Mouse (Mus musculus): ENCODE measurements around the gene Nccrp1.

DNA sequence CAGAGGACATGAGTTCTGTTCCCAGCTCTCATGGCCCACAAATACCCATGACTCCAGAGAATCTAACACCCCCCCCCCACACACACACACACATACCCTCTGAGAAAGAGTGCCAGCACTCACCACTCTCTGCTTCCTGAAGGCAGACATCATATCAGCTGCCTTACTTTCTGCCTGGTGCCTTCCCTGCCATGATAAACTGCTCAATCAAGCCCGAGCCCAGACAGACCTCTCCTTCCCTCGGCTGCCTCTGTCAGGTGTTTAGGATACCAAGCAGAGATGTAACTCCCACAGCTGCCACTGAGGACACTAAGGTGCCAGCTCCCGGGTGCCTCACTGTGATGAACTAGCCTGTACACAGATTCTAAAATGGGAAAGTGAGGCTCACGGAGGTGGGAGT is 37.4 kb upstream of the Nccrp1 start:
- no peak for TF ChIP-seq GATA1 (IDR thresholded peaks at IDR 0.05; ENCODE audit: borderline replicate concordance, low read length)
- no peak for TF ChIP-seq FLI1 (IDR thresholded peaks at IDR 0.05; ENCODE audit: low read length)

All from megakaryocyte, embryonic 14.5 days (primary cell).